Mouse (Mus musculus) midbrain, embryonic 15.5 days (tissue): ENCODE data around the gene Grin2d. TPM values are rescaled to one million over a fixed set of nuclear protein-coding genes. Genes with fewer than 3 reads are reported as not detected.

ENCODE experiments used
- ATAC-seq: fragments of 200-750 bp; cut with Nextera tagmentation; replicated peaks from 2 replicates; pipeline ENCODE4 v1.8.0; 2017; ENCODE audit warnings: moderate TSS enrichment
- H3K27ac ChIP-seq: fragments of 300-500 bp; sonication (generic); 2 replicates; pipeline ENCODE4 v1.5.1; 2015; ENCODE audit warnings: mild to moderate bottlenecking, inconsistent platforms
- H3K27me3 ChIP-seq: fragments of 300-500 bp; sonication (generic); replicated peaks from 2 replicates; pipeline ENCODE4 v1.6.1; 2015; ENCODE audit warnings: inconsistent platforms
- H3K36me3 ChIP-seq: fragments of 300-500 bp; sonication (generic); replicated peaks from 2 replicates; pipeline ENCODE4 v1.6.1; 2015; ENCODE audit warnings: inconsistent platforms
- H3K4me1 ChIP-seq: fragments of 300-500 bp; sonication (generic); 2 replicates; pipeline ENCODE4 v1.6.1; 2015; ENCODE audit warnings: inconsistent platforms
- H3K4me2 ChIP-seq: fragments of 300-500 bp; sonication (generic); 2 replicates; pipeline ENCODE4 v1.6.1; 2015; ENCODE audit warnings: inconsistent platforms, mild to moderate bottlenecking, moderate library complexity
- H3K4me3 ChIP-seq: fragments of 300-500 bp; sonication (generic); 2 replicates; pipeline ENCODE4 v1.5.1; 2015; ENCODE audit warnings: mild to moderate bottlenecking, inconsistent platforms
- H3K9ac ChIP-seq: fragments of 300-500 bp; sonication (generic); 2 replicates; pipeline ENCODE4 v1.6.1; 2015; ENCODE audit warnings: mild to moderate bottlenecking, inconsistent platforms
- H3K9me3 ChIP-seq: fragments of 300-500 bp; sonication (generic); 2 replicates; pipeline ENCODE4 v1.6.1; 2016; ENCODE audit warnings: inconsistent platforms
- WGBS: fragments of 180-500 bp; shearing (Covaris S2); methylation state at CpG from one replicate; pipeline ENCODE4 v1.1.7; 2015; ENCODE audit warnings: mixed read lengths; 5-methylcytosine and 5-hydroxymethylcytosine counted together
- polyA plus RNA-seq: library from polyadenylated mRNA; unstranded; fragments of >200 nt; fragmentation: Nextera tagmentation; extraction: Ambion mirVana; gene quantifications from 2 replicates; pipeline ENCODE4 v1.2.1, GENCODE M21; 2015

Gene Grin2d
- polyA plus RNA-seq, 1 experiment from 2014 or later: 3.9 TPM

- Histone ChIP-seq H3K4me1 (peaks cover 14% of the 10 kb centered on the region), H3K4me2 (peak within 1 kb of the TSS; percentile 87), H3K4me3 (peak within 1 kb of the TSS; percentile 55), H3K9ac (peak within 1 kb of the TSS; percentile 70), H3K9me3 (no peaks in the 10 kb centered on the region), H3K36me3 (no peaks in the 10 kb centered on the region), H3K27ac (peak within 1 kb of the TSS; percentile 81), H3K27me3 (no peaks in the 10 kb centered on the region)
- 1% methylated on average over 40 of the region's 40 CpGs for WGBS
- ATAC-seq: peak; percentile 94
These were observed 18.5 kb upstream of the Grin2d start, which contains the start of the genes Syngr4 and Tmem143 for GRCm38 (mm10) chr7:45896517-45897257. Syngr4 (minus strand) TSS chr7:45896714. Tmem143 (plus strand) TSS chr7:45896941.

GRCm38 (mm10) chr7:45895931-45896516 is 17.8 kb upstream of the Grin2d start:
- no peak overlapping the region for H3K27ac ChIP-seq
- ATAC-seq: peak; percentile 43

DNA sequence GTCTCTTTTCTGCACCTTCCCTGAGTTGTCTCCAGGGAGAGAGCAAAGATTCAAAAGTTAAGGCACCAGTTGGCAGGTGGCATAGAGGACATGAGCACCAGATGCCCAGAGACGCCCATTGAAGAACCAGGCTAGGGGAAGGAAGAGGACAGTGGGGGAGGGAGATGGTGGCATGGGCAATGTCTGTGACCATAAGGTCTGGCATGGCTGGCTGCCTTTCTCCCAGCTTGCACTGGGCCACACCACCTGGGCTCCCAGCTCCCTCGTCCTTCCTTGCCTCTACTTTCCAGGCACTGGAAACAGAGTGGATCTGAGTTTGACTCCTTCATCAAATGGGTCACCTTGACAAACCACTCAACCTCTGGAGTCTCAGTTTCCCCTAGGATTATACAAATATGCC is 14.5 kb upstream of the Grin2d start:
- Histone ChIP-seq H3K36me3 (no peaks in the 10 kb centered on the region), H3K9me3 (no peaks in the 10 kb centered on the region), H3K27me3 (no peaks in the 10 kb centered on the region), H3K4me2 (no peak overlapping the region), H3K9ac (no peak overlapping the region), H3K4me3 (no peak overlapping the region), H3K4me1 (peaks cover 8% of the 10 kb centered on the region), H3K27ac (no peak overlapping the region)
- 74% methylated on average over 2 of the region's 2 CpGs for WGBS
- no peak for ATAC-seq

More at GRCm38 (mm10) chr7:45895931-45896516, 17.8 kb upstream of the Grin2d start:
- Histone ChIP-seq H3K4me3 (peak overlapping the region; percentile 55), H3K36me3 (no peaks in the 10 kb centered on the region), H3K9me3 (no peaks in the 10 kb centered on the region), H3K27me3 (no peaks in the 10 kb centered on the region), H3K9ac (no peak overlapping the region), H3K4me2 (peak overlapping the region; percentile 87), H3K4me1 (peaks cover 14% of the 10 kb centered on the region)
- 77% methylated on average over 6 of the region's 6 CpGs for WGBS

DNA sequence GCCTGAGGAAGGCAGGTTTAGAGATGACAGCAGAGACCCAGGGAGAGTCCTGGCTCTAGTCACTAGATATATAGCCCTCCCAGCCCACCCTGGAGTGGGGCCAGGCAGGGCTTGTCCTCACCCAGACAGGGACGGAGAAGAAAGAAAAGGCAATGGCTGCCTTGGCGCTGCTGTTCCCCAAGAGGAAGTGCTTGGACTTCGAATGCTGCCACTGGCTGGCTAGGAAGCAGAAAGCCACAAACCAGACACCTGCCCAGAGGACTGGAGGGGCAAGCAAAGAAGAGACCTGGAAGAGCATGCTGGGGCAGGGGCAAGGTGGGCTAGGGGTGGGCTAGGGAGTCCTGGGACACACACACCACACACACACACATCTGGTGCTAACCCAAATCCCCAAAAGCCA is 9.1 kb upstream of the Grin2d start:
- Histone ChIP-seq H3K4me3 (no peak overlapping the region), H3K4me1 (no peaks in the 10 kb centered on the region), H3K4me2 (no peak overlapping the region), H3K27me3 (no peaks in the 10 kb centered on the region), H3K36me3 (peaks cover 16% of the 10 kb centered on the region; the same call in 1 of the 2 replicates), H3K9ac (no peak overlapping the region), H3K27ac (no peak overlapping the region), H3K9me3 (no peaks in the 10 kb centered on the region)
- 63% methylated on average over 3 of the region's 3 CpGs for WGBS
- ATAC-seq: no peak

- Histone ChIP-seq H3K4me3 (no peak overlapping the region), H3K27ac (no peak overlapping the region), H3K27me3 (no peaks in the 10 kb centered on the region), H3K4me1 (no peaks in the 10 kb centered on the region), H3K36me3 (peaks cover 54% of the 10 kb centered on the region), H3K4me2 (no peak overlapping the region), H3K9me3 (no peaks in the 10 kb centered on the region), H3K9ac (no peak overlapping the region)
- 91% methylated on average over 2 of the region's 2 CpGs for WGBS
- ATAC-seq: no peak
These were observed 2.8 kb upstream of the Grin2d start for GRCm38 (mm10) chr7:45881011-45881410.

DNA sequence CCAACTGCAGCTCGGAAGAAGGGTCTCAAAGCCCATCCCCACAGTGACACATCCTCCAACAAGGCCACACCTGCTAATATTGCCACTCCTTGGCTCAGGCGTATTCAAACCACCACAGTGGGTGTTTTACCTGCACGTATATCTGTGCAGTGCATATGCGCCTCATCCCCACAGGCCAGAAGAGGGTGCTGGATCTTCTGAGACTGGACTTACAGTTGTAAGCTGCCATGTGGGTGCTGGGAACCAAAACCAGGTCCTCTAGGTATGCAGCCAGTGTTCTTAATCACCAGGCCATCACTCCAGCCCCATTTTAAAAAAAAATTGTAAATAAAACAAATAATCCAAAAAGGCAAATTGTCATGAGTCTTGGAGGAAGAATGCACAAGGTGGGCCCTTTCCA is 2.4 kb upstream of the Grin2d start:
- ATAC-seq: no peak
- peaks cover 51% of the 10 kb centered on the region for H3K36me3 ChIP-seq
- WGBS: 98% methylated on average over 4 of the region's 4 CpGs

DNA sequence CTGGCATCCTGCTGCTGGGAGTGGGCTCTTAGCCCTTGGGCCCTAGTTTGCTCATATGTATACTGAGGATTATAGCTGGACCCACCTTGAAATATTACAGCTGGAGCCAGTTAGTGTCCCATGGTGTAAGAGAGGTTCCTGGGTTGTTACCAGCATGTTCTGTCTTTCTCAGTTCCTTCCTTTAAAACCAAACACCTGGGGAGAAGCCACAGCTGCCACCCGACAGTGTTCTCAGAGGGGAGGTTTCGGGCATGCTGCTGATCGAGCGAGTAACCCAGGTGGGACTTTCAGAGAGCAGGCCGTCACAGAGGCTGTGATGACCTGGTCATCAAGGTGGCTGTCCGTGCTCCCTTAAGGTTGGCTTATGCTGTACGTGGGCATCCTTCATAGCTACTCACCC is 1.3 kb downstream of the Grin2d start:
- Histone ChIP-seq H3K4me1 (peaks cover 22% of the 10 kb centered on the region), H3K36me3 (peaks cover 34% of the 10 kb centered on the region), H3K9me3 (no peaks in the 10 kb centered on the region), H3K4me2 (no peak overlapping the region), H3K27ac (no peak overlapping the region), H3K4me3 (no peak overlapping the region), H3K9ac (no peak overlapping the region), H3K27me3 (no peaks in the 10 kb centered on the region)
- no peak for ATAC-seq
- WGBS: 95% methylated on average over 7 of the region's 7 CpGs

More for the DNA sequence above, 2.4 kb upstream of the Grin2d start:
- H3K4me1 ChIP-seq: 0 out of 2 replicates have a peak, but pooled peaks cover 2% of the 10 kb centered on the region
- no peak overlapping the region for H3K4me3 ChIP-seq
- no peak overlapping the region for H3K27ac ChIP-seq
- no peaks in the 10 kb centered on the region for H3K9me3 ChIP-seq
- no peak overlapping the region for H3K9ac ChIP-seq
- H3K4me2 ChIP-seq: no peak overlapping the region
- no peaks in the 10 kb centered on the region for H3K27me3 ChIP-seq

DNA sequence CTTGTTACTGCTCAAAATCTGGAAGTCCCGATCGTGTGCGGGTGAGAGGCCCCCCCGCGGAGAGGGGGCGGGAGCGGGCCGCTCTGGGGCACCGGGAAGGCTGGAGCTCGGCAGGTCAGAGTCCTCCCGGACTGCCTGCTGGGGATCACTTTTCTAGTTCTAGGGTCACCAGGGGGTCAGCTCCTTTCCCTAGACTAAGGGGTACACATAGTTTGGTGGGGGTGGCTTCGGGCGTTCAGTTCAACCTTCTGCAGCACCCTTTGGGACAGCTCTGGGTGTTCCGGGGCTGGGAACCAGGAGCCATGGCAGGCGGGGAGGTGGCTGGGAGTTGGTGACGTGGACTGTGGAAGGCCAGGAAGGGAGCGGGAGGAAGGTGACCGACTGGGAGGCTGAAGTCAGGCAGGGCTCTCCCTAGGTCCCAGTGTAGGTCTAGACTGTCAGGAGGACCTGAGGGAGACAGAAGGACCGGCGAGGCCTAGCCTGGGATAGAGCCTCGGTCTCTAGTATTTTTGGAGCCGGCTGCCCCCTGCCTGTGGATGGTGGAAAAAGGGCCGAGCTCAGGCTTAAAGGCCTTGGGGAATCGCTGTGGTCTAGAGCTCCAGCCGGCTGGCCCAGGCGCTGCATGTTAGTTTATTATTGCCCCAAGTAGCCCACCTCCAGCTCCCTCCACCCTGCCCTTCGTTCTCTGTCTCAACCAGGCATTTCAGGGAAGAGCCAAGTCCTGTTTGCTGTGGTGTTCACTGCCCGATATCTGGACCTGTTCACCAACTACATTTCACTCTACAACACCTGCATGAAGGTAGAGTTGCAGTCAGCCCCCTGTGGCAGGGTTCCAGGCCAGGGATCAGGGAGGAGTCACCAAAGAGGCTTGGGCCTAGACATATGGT is 4.9 kb downstream of the Grin2d start:
- Histone ChIP-seq H3K4me1 (peaks cover 50% of the 10 kb centered on the region), H3K27me3 (no peaks in the 10 kb centered on the region)
- 3% methylated on average over 28 of the region's 28 CpGs for WGBS

GRCm38 (mm10) chr7:45872624-45873023 is 5.6 kb downstream of the Grin2d start, which contains the start of gene Kdelr1:
Kdelr1 (plus strand) TSS chr7:45872772.
- Histone ChIP-seq H3K4me3 (peak within 1 kb of the TSS; percentile 64), H3K27ac (peak within 1 kb of the TSS; percentile 83), H3K27me3 (no peaks in the 10 kb centered on the region), H3K4me1 (peaks cover 57% of the 10 kb centered on the region), H3K36me3 (peaks cover 11% of the 10 kb centered on the region; the same call in 1 of the 2 replicates), H3K9ac (peak within 1 kb of the TSS; percentile 66), H3K9me3 (no peaks in the 10 kb centered on the region), H3K4me2 (peak within 1 kb of the TSS; percentile 59)
- peak; percentile 61 for ATAC-seq
- under 1% methylated on average over 18 of the region's 18 CpGs for WGBS

More for the DNA sequence above, 4.9 kb downstream of the Grin2d start:
- Histone ChIP-seq H3K9me3 (no peaks in the 10 kb centered on the region), H3K36me3 (peaks cover 12% of the 10 kb centered on the region; the same call in 1 of the 2 replicates), H3K4me2 (peak overlapping the region; percentile 59), H3K4me3 (peak overlapping the region; percentile 64), H3K9ac (peak overlapping the region; percentile 66), H3K27ac (peak overlapping the region; percentile 83)
- ATAC-seq: peak; percentile 22

DNA sequence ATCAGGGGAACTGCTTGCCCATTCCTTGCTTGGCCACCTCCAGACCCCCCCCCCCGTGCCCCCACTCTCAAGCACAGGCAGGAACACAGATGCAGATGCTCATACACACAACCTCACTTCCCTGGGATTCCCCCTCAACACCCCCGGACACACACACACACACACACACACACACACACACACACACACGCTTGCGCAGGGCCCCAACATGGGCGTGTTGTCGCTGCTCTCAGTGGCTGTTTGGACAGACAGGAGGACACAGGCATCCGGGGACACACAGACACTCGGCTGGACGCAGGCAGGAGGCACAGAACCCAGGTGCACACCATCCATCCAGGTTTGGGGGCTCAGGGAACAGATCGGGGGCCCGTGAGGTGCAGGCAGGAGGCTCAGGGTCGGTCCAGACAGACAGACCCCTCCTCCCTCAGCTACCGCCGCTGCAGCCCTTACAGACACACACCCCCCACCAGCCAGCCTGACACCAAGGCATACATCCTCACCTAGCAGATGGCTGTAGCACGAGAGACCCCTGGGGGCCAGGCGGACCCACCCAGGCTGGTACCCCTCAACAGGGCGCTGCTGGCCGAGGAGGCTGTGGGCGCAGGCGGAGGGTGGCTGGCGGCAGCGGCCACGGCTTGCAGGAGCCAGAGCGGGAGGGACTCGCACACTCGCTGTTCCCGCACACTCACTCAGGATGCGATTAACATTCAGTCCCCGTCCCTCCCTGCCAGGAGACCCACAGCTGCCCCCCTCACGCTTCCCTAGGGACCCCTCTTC is 7.7 kb downstream of the Grin2d start:
- no peaks in the 10 kb centered on the region for H3K27me3 ChIP-seq
- WGBS: 1% methylated on average over 30 of the region's 30 CpGs
- no peaks in the 10 kb centered on the region for H3K9me3 ChIP-seq
- no peaks in the 10 kb centered on the region; the same call in 1 of the 2 replicates for H3K36me3 ChIP-seq
- peaks cover 66% of the 10 kb centered on the region for H3K4me1 ChIP-seq
- peak overlapping the region; percentile 90 for H3K9ac ChIP-seq
- H3K4me3 ChIP-seq: peak overlapping the region; percentile 68
- H3K27ac ChIP-seq: peak overlapping the region; percentile 68
- ATAC-seq: peak; percentile 31
- H3K4me2 ChIP-seq: peak overlapping the region; percentile 87

- H3K4me2 ChIP-seq: peak overlapping the region; percentile 87
- WGBS: 5% methylated on average over 14 of the region's 14 CpGs
- no peaks in the 10 kb centered on the region for H3K27me3 ChIP-seq
- H3K4me3 ChIP-seq: peak overlapping the region; percentile 68
- no peaks in the 10 kb centered on the region; the same call in 1 of the 2 replicates for H3K36me3 ChIP-seq
- H3K9ac ChIP-seq: peak overlapping the region; percentile 90
- no peak for ATAC-seq
- H3K4me1 ChIP-seq: peaks cover 61% of the 10 kb centered on the region
- H3K9me3 ChIP-seq: no peaks in the 10 kb centered on the region
- peak overlapping the region; percentile 14 for H3K27ac ChIP-seq
These were observed 8.4 kb downstream of the Grin2d start for GRCm38 (mm10) chr7:45869787-45870186.
